Mouse (Mus musculus) midbrain, embryonic 13.5 days (tissue): ENCODE measurements around the gene Gm15056. TPM values are rescaled to one million over a fixed set of nuclear protein-coding genes. Genes with fewer than 3 reads are reported as not detected.

Experiments
- ATAC-seq: fragments of 200-750 bp; cut with Nextera tagmentation; 2 replicates; pipeline ENCODE4 v1.8.0; 2017; ENCODE audit warnings: mild to moderate bottlenecking, moderate TSS enrichment, moderate library complexity
- H3K27ac ChIP-seq: fragments of 300-500 bp; sonication (generic); 2 replicates; pipeline ENCODE4 v1.5.1; 2015; ENCODE audit warnings: inconsistent platforms, mild to moderate bottlenecking, moderate library complexity
- H3K27me3 ChIP-seq: fragments of 300-500 bp; sonication (generic); 2 replicates; pipeline ENCODE4 v1.6.1; 2015; ENCODE audit warnings: mild to moderate bottlenecking, inconsistent platforms
- H3K36me3 ChIP-seq: fragments of 300-500 bp; sonication (generic); 2 replicates; pipeline ENCODE4 v1.6.1; 2015; ENCODE audit warnings: mild to moderate bottlenecking, inconsistent platforms
- H3K4me1 ChIP-seq: fragments of 300-500 bp; sonication (generic); replicated peaks from 2 replicates; pipeline ENCODE4 v1.6.1; 2015; ENCODE audit warnings: inconsistent platforms
- H3K4me2 ChIP-seq: fragments of 300-500 bp; sonication (generic); replicated peaks from 2 replicates; pipeline ENCODE4 v1.6.1; 2015; ENCODE audit warnings: moderate library complexity, mild to moderate bottlenecking, inconsistent platforms
- H3K4me3 ChIP-seq: fragments of 300-500 bp; sonication (generic); replicated peaks from 2 replicates; pipeline ENCODE4 v1.5.1; 2015; ENCODE audit warnings: mild to moderate bottlenecking, inconsistent platforms
- H3K9ac ChIP-seq: fragments of 300-500 bp; sonication (generic); replicated peaks from 2 replicates; pipeline ENCODE4 v1.6.1; 2015; ENCODE audit warnings: mild to moderate bottlenecking, inconsistent platforms
- H3K9me3 ChIP-seq: fragments of 300-500 bp; sonication (generic); 2 replicates; pipeline ENCODE4 v1.6.1; 2016; ENCODE audit warnings: mild to moderate bottlenecking, inconsistent platforms
- WGBS: fragments of 180-500 bp; shearing (Covaris S2); methylation state at CpG from one replicate; pipeline ENCODE4 v1.1.7; 2015; 5-methylcytosine and 5-hydroxymethylcytosine counted together
- polyA plus RNA-seq: library from polyadenylated mRNA; unstranded; fragments of >200 nt; fragmentation: Nextera tagmentation; extraction: Ambion mirVana; gene quantifications from 2 replicates; pipeline ENCODE4 v1.2.1, GENCODE M21; 2015

Gm15056 gene
- polyA plus RNA-seq, result not detected in 2 replicates

DNA sequence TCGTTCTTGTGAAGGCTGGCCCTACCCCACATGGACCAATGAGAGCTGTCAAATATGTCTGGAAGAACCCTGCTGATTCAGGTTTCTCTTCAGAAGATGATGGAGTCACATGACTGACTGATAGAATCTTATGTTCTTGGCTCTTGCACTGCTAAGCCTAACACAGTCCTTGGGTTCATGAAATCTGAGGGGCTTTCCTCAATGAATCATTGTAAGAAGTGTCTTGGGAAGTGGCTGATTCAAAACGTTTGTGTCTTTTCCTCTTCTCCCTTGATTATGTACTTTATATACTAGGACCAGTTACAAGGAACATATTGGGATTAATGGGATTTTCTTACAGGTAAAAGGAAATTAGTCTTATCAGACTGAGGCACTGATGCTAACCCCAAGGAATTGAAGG, at the start of gene Gm15056:
Gene Gm15056, minus strand, starts transcription at position 101 of the 400 bp plus-strand sequence.
- no peaks in the 10 kb centered on the region for H3K36me3 ChIP-seq
- no peaks in the 10 kb centered on the region for H3K27me3 ChIP-seq
- ATAC-seq, result no peak
- no peak within 1 kb of the TSS for H3K4me2 ChIP-seq
- WGBS, result 46% methylated on average over 2 of the region's 2 CpGs
- H3K4me1 ChIP-seq, result no peaks in the 10 kb centered on the region
- H3K4me3 ChIP-seq, result no peak within 1 kb of the TSS
- no peak within 1 kb of the TSS for H3K9ac ChIP-seq
- H3K9me3 ChIP-seq, result peaks cover 17% of the 10 kb centered on the region
- H3K27ac ChIP-seq, result no peak within 1 kb of the TSS

DNA sequence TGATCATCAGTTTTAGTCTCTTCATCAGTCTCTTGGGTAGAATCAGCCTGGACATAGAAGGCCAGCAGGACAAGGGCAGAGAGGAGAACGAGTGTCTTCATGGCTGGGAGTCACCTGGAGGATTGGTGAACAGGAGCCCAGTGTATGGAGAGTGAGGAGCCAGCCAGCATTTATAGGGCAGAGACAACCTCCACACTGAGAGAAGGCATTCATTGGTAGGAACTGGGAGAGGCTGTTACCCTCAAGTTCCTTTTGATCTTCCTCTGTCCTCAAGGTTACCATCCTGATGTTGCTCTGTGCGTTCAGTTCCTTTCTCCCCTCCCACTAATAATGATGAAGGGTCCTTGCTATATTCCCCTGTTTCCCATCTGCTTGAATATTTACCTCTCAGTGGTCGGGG, 42.2 kb upstream of the Gm15056 start, which contains the start of gene AY761185:
Gene AY761185, minus strand, starts transcription at position 101 of the 400 bp plus-strand sequence.
- peaks cover 9% of the 10 kb centered on the region for H3K9me3 ChIP-seq
- H3K36me3 ChIP-seq, result no peaks in the 10 kb centered on the region
- no peaks in the 10 kb centered on the region for H3K27me3 ChIP-seq
- H3K4me2 ChIP-seq, result no peak within 1 kb of the TSS
- H3K9ac ChIP-seq, result no peak within 1 kb of the TSS
- no peak within 1 kb of the TSS for H3K27ac ChIP-seq
- H3K4me1 ChIP-seq, result no peaks in the 10 kb centered on the region
- H3K4me3 ChIP-seq, result no peak within 1 kb of the TSS
- ATAC-seq, result no peak
- 75% methylated on average over 3 of the region's 3 CpGs for WGBS

DNA sequence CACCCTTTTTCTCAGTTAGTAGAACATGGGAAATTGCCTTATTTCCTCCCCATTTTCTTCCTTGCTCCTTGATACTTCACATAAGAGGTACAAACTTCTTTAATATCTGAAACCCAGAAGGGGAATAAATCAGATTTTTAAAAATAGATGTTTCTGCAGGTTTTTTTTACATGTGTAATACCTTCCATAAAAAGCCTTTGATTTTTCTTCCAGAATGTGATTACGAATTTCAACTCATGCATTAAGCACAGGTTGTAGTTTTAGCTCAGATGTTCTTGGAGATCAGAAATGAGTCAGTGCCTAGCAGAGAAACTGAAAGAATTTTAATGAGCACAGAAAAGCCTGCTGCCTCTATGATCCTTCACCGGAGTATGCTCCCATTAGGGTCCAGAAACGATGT, 19.5 kb upstream of the Gm15056 start, which contains the start of gene Gm6040:
Gene Gm6040, minus strand, starts transcription at position 101 of the 400 bp plus-strand sequence.
- Histone ChIP-seq H3K9me3 (peaks cover 30% of the 10 kb centered on the region), H3K9ac (no peak within 1 kb of the TSS), H3K27ac (no peak within 1 kb of the TSS), H3K36me3 (no peaks in the 10 kb centered on the region), H3K4me3 (no peak within 1 kb of the TSS), H3K4me2 (no peak within 1 kb of the TSS), H3K27me3 (no peaks in the 10 kb centered on the region), H3K4me1 (no peaks in the 10 kb centered on the region)
- 78% methylated on average over 3 of the region's 3 CpGs for WGBS
- no peak for ATAC-seq

- Histone ChIP-seq H3K27me3 (no peaks in the 10 kb centered on the region), H3K4me1 (no peaks in the 10 kb centered on the region), H3K4me2 (no peak overlapping the region), H3K36me3 (no peaks in the 10 kb centered on the region), H3K4me3 (no peak overlapping the region), H3K9me3 (peaks cover 22% of the 10 kb centered on the region), H3K27ac (no peak overlapping the region), H3K9ac (no peak overlapping the region)
- 80% methylated on average over 1 of the region's 1 CpGs for WGBS
- no peak for ATAC-seq
Observed at GRCm38 (mm10) chr8:20912288-20912687, 9.9 kb upstream of the Gm15056 start.

- ATAC-seq, result no peak
- Histone ChIP-seq H3K27me3 (no peaks in the 10 kb centered on the region), H3K4me1 (no peaks in the 10 kb centered on the region), H3K4me3 (no peak overlapping the region), H3K9me3 (peaks cover 14% of the 10 kb centered on the region), H3K9ac (no peak overlapping the region), H3K27ac (no peak overlapping the region), H3K4me2 (no peak overlapping the region), H3K36me3 (no peaks in the 10 kb centered on the region)
- 66% methylated on average over 2 of the region's 2 CpGs for WGBS
Observed at GRCm38 (mm10) chr8:20908256-20908655, 5.8 kb upstream of the Gm15056 start.

DNA sequence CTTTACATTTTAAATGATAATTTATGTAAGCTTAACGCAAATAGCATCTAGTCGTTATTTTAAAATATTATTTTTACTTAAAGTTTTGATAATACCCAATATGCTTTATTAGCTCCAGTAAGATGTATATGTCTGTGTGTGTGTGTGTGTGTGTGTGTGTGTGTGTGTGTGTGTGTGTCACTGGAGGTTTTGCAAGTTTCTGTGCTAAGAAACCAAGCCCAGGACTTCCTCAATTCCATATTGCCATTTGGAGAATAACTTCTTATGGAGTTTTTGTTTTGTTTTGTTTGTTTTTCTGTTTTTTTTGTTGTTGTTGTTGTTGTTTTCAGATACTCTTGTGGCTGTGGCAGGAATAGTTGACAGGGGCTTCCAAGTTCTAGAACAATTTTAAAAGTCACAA, 4.7 kb upstream of the Gm15056 start:
- Histone ChIP-seq H3K9ac (no peak overlapping the region), H3K4me2 (no peak overlapping the region), H3K4me1 (no peaks in the 10 kb centered on the region), H3K27ac (no peak overlapping the region), H3K4me3 (no peak overlapping the region), H3K27me3 (no peaks in the 10 kb centered on the region), H3K9me3 (peaks cover 15% of the 10 kb centered on the region), H3K36me3 (no peaks in the 10 kb centered on the region)
- 93% methylated on average over 2 of the region's 2 CpGs for WGBS
- ATAC-seq, result no peak

DNA sequence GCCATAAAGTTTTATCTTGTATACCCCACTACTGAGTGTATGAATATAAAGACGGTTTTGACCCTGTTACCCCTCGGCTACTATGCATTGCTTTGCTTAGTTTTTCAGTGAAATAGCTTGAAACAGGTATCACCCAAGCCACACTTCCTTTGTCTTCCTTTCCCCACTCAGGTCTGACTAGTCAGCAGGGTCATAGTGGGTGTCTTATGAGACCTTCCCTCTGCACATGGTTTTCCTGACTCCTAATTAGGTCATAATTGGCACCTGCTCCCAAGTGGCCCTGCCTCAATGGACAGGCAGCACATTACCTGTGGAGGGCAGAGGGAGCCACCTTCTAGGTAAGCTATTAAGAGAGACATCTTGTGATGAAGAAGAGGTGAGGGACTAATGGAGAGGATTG, 10.1 kb downstream of the Gm15056 start, which contains the start of gene Defb33:
Gene Defb33, plus strand, starts transcription at position 301 of the 400 bp plus-strand sequence.
- no peak for ATAC-seq
- peaks cover 62% of the 10 kb centered on the region for H3K9me3 ChIP-seq
- no peak within 1 kb of the TSS for H3K27ac ChIP-seq
- no peak within 1 kb of the TSS for H3K9ac ChIP-seq
- 88% methylated on average over 2 of the region's 2 CpGs for WGBS
- no peak within 1 kb of the TSS for H3K4me2 ChIP-seq
- no peaks in the 10 kb centered on the region for H3K36me3 ChIP-seq
- H3K4me3 ChIP-seq, result no peak within 1 kb of the TSS
- no peaks in the 10 kb centered on the region for H3K4me1 ChIP-seq
- no peaks in the 10 kb centered on the region for H3K27me3 ChIP-seq

DNA sequence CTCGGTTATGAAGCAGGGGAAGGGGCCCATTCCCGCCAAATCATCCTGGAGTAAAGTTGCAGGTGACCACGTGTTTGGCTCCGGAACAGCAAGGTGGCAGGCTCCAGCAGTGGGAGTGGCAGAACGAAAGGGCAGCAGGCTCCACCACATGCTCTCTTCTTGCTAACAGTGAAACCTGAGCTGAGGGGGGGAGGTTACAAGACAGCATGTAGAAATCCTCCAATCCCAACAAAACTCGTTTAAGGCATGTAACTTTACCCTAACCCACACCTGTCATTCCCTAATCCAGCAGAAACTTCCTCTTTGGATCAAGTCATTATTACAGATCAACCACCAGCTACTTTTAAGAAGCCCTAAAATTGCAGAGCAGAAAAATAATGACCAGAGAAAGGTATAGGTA, 27.8 kb downstream of the Gm15056 start:
- Histone ChIP-seq H3K27ac (no peak overlapping the region), H3K36me3 (no peaks in the 10 kb centered on the region), H3K9ac (no peak overlapping the region), H3K9me3 (peaks cover 17% of the 10 kb centered on the region), H3K4me2 (no peak overlapping the region), H3K4me3 (no peak overlapping the region), H3K27me3 (no peaks in the 10 kb centered on the region), H3K4me1 (no peaks in the 10 kb centered on the region)
- 44% methylated on average over 6 of the region's 6 CpGs for WGBS
- no peak for ATAC-seq

Other genes with a start within 250 kb of the Gm15056 start
- not detected in 2 replicates for gene Defb33, start 10.0 kb downstream of the Gm15056 start, polyA plus RNA-seq
- not detected in 2 replicates for gene Gm6040, start 19.4 kb upstream of the Gm15056 start, polyA plus RNA-seq
- not detected in 2 replicates for gene AY761185, start 42.1 kb upstream of the Gm15056 start, polyA plus RNA-seq
- gene Defa21, start 122.9 kb upstream of the Gm15056 start, polyA plus RNA-seq, result not detected in 2 replicates
- not detected in 2 replicates for gene Defa23, start 152.4 kb upstream of the Gm15056 start, polyA plus RNA-seq
- not detected in 2 replicates for gene Defa35, start 162.4 kb upstream of the Gm15056 start, polyA plus RNA-seq
- gene Defa25, start 181.8 kb upstream of the Gm15056 start, polyA plus RNA-seq, result not detected in 2 replicates
- not detected in 2 replicates for gene Gm14851, start 193.4 kb upstream of the Gm15056 start, polyA plus RNA-seq
- gene Defa30, start 232.0 kb upstream of the Gm15056 start, polyA plus RNA-seq, result not detected in 2 replicates